Mouse (Mus musculus): Measurements from ENCODE around the gene Efcab7. TPM values are rescaled to one million over a fixed set of nuclear protein-coding genes. Genes with fewer than 3 reads are reported as not detected.

The Efcab7 gene
- 21.4 and 22.7 TPM in 2 replicates for polyA plus RNA-seq (2015; fragmentation: Nextera tagmentation; extraction: Ambion mirVana)

- Histone ChIP-seq H3K9me3 (ENCODE audit: control insufficient read depth, low read length) (no peaks in the 10 kb centered on the region), H3K4me1 (replicated peaks; ENCODE audit: control insufficient read depth, insufficient read depth, low read length) (peaks cover 8% of the 10 kb centered on the region), H3K27me3 (ENCODE audit: control insufficient read depth, insufficient read depth, low read depth, low read length) (no peaks in the 10 kb centered on the region), H3K9ac (ENCODE audit: low read length) (peak within 1 kb of the TSS; percentile 85), H3K27ac (ENCODE audit: low read length) (peak within 1 kb of the TSS; percentile 83), H3K4me2 (ENCODE audit: low read depth, low read length) (peak within 1 kb of the TSS; percentile 81), H3K4me3 (ENCODE audit: low read length) (peak within 1 kb of the TSS; percentile 82), H3K36me3 (ENCODE audit: control insufficient read depth, insufficient read depth, low read length) (no peaks in the 10 kb centered on the region)
- peak; percentile 86 for ATAC-seq (ENCODE audit: low read depth)
- under 1% methylated on average over 48 of the region's 48 CpGs for WGBS
Observed at GRCm38 (mm10) chr4:99829094-99830073, at the start of gene Efcab7. TSS of gene Efcab7 (plus strand) at chr4:99829198.

- ATAC-seq (ENCODE audit: low read depth): no peak
- no peaks in the 10 kb centered on the region for H3K36me3 ChIP-seq (ENCODE audit: control insufficient read depth, insufficient read depth, low read length)
- WGBS: 86% methylated on average over 6 of the region's 6 CpGs
- no peak overlapping the region for H3K27ac ChIP-seq (ENCODE audit: low read length)
- H3K4me3 ChIP-seq (ENCODE audit: low read length): no peak overlapping the region
- H3K9ac ChIP-seq (ENCODE audit: low read length): no peak overlapping the region
- H3K4me2 ChIP-seq (ENCODE audit: low read depth, low read length): no peak overlapping the region
- no peaks in the 10 kb centered on the region for H3K4me1 ChIP-seq (replicated peaks; ENCODE audit: control insufficient read depth, insufficient read depth, low read length)
- no peaks in the 10 kb centered on the region for H3K9me3 ChIP-seq (ENCODE audit: control insufficient read depth, low read length)
- H3K27me3 ChIP-seq (ENCODE audit: control insufficient read depth, insufficient read depth, low read depth, low read length): no peaks in the 10 kb centered on the region
Observed at GRCm38 (mm10) chr4:99792365-99792764, 36.6 kb upstream of the Efcab7 start.

GRCm38 (mm10) chr4:99816697-99817460 is 12.1 kb upstream of the Efcab7 start:
- no peaks in the 10 kb centered on the region for H3K27me3 ChIP-seq (ENCODE audit: control insufficient read depth, insufficient read depth, low read depth, low read length)
- no peaks in the 10 kb centered on the region for H3K36me3 ChIP-seq (ENCODE audit: control insufficient read depth, insufficient read depth, low read length)
- H3K27ac ChIP-seq (ENCODE audit: low read length): no peak overlapping the region
- no peak overlapping the region for H3K9ac ChIP-seq (ENCODE audit: low read length)
- H3K4me3 ChIP-seq (ENCODE audit: low read length): no peak overlapping the region
- ATAC-seq (ENCODE audit: low read depth): no peak
- no peak overlapping the region for H3K4me2 ChIP-seq (ENCODE audit: low read depth, low read length)
- H3K9me3 ChIP-seq (ENCODE audit: control insufficient read depth, low read length): no peaks in the 10 kb centered on the region
- 87% methylated on average over 7 of the region's 7 CpGs for WGBS
- H3K4me1 ChIP-seq (replicated peaks; ENCODE audit: control insufficient read depth, insufficient read depth, low read length): no peaks in the 10 kb centered on the region

GRCm38 (mm10) chr4:99828337-99828736 is 661 bp upstream of the Efcab7 start:
- no peaks in the 10 kb centered on the region for H3K36me3 ChIP-seq (ENCODE audit: control insufficient read depth, insufficient read depth, low read length)
- peak overlapping the region; percentile 81 for H3K4me2 ChIP-seq (ENCODE audit: low read depth, low read length)
- peak overlapping the region; percentile 82 for H3K4me3 ChIP-seq (ENCODE audit: low read length)
- no peak overlapping the region for H3K9ac ChIP-seq (ENCODE audit: low read length)
- no peak for ATAC-seq (ENCODE audit: low read depth)
- no peak overlapping the region for H3K27ac ChIP-seq (ENCODE audit: low read length)
- H3K27me3 ChIP-seq (ENCODE audit: control insufficient read depth, insufficient read depth, low read depth, low read length): no peaks in the 10 kb centered on the region
- H3K9me3 ChIP-seq (ENCODE audit: control insufficient read depth, low read length): no peaks in the 10 kb centered on the region
- peaks cover 8% of the 10 kb centered on the region for H3K4me1 ChIP-seq (replicated peaks; ENCODE audit: control insufficient read depth, insufficient read depth, low read length)
- WGBS: 53% methylated on average over 4 of the region's 4 CpGs

GRCm38 (mm10) chr4:99828739-99829093 is 282 bp upstream of the Efcab7 start:
- H3K9ac ChIP-seq (ENCODE audit: low read length): peak overlapping the region; percentile 85
- H3K4me3 ChIP-seq (ENCODE audit: low read length): peak overlapping the region; percentile 82
- peak overlapping the region; percentile 83 for H3K27ac ChIP-seq (ENCODE audit: low read length)
- no peaks in the 10 kb centered on the region for H3K27me3 ChIP-seq (ENCODE audit: control insufficient read depth, insufficient read depth, low read depth, low read length)
- H3K4me1 ChIP-seq (replicated peaks; ENCODE audit: control insufficient read depth, insufficient read depth, low read length): peaks cover 8% of the 10 kb centered on the region
- H3K4me2 ChIP-seq (ENCODE audit: low read depth, low read length): peak overlapping the region; percentile 81
- under 1% methylated on average over 7 of the region's 7 CpGs for WGBS
- H3K9me3 ChIP-seq (ENCODE audit: control insufficient read depth, low read length): no peaks in the 10 kb centered on the region
- no peaks in the 10 kb centered on the region for H3K36me3 ChIP-seq (ENCODE audit: control insufficient read depth, insufficient read depth, low read length)
- no peak; the same call in 1 of the 2 replicates for ATAC-seq (ENCODE audit: low read depth)

GRCm38 (mm10) chr4:99881882-99882281 is 52.9 kb downstream of the Efcab7 start:
- Histone ChIP-seq H3K4me3 (ENCODE audit: low read length) (no peak overlapping the region), H3K4me1 (replicated peaks; ENCODE audit: control insufficient read depth, insufficient read depth, low read length) (no peaks in the 10 kb centered on the region), H3K27me3 (ENCODE audit: control insufficient read depth, insufficient read depth, low read depth, low read length) (no peaks in the 10 kb centered on the region), H3K9me3 (ENCODE audit: control insufficient read depth, low read length) (no peaks in the 10 kb centered on the region), H3K4me2 (ENCODE audit: low read depth, low read length) (no peak overlapping the region), H3K27ac (ENCODE audit: low read length) (no peak overlapping the region), H3K9ac (ENCODE audit: low read length) (no peak overlapping the region), H3K36me3 (ENCODE audit: control insufficient read depth, insufficient read depth, low read length) (peaks cover 2% of the 10 kb centered on the region; the same call in 1 of the 2 replicates)
- ATAC-seq (ENCODE audit: low read depth): no peak

GRCm38 (mm10) chr4:99882405-99882804 is 53.4 kb downstream of the Efcab7 start:
- Histone ChIP-seq H3K36me3 (ENCODE audit: control insufficient read depth, insufficient read depth, low read length) (peaks cover 2% of the 10 kb centered on the region; the same call in 1 of the 2 replicates), H3K4me1 (replicated peaks; ENCODE audit: control insufficient read depth, insufficient read depth, low read length) (no peaks in the 10 kb centered on the region), H3K4me3 (ENCODE audit: low read length) (no peak overlapping the region), H3K27me3 (ENCODE audit: control insufficient read depth, insufficient read depth, low read depth, low read length) (no peaks in the 10 kb centered on the region), H3K9me3 (ENCODE audit: control insufficient read depth, low read length) (no peaks in the 10 kb centered on the region), H3K9ac (ENCODE audit: low read length) (no peak overlapping the region), H3K27ac (ENCODE audit: low read length) (no peak overlapping the region), H3K4me2 (ENCODE audit: low read depth, low read length) (no peak overlapping the region)
- no peak for ATAC-seq (ENCODE audit: low read depth)

- H3K4me3 ChIP-seq (ENCODE audit: low read length): no peak overlapping the region
- H3K4me2 ChIP-seq (ENCODE audit: low read depth, low read length): no peak overlapping the region
- H3K36me3 ChIP-seq (ENCODE audit: control insufficient read depth, insufficient read depth, low read length): no peaks in the 10 kb centered on the region
- no peak overlapping the region for H3K27ac ChIP-seq (ENCODE audit: low read length)
- no peak overlapping the region for H3K9ac ChIP-seq (ENCODE audit: low read length)
- H3K27me3 ChIP-seq (ENCODE audit: control insufficient read depth, insufficient read depth, low read depth, low read length): no peaks in the 10 kb centered on the region
- 70% methylated on average over 4 of the region's 4 CpGs for WGBS
- no peaks in the 10 kb centered on the region for H3K4me1 ChIP-seq (replicated peaks; ENCODE audit: control insufficient read depth, insufficient read depth, low read length)
- H3K9me3 ChIP-seq (ENCODE audit: control insufficient read depth, low read length): no peaks in the 10 kb centered on the region
- ATAC-seq (ENCODE audit: low read depth): no peak
Observed at GRCm38 (mm10) chr4:99913894-99914451, 85.0 kb downstream of the Efcab7 start.

- Histone ChIP-seq H3K36me3 (ENCODE audit: control insufficient read depth, insufficient read depth, low read length) (no peaks in the 10 kb centered on the region), H3K9me3 (ENCODE audit: control insufficient read depth, low read length) (no peaks in the 10 kb centered on the region), H3K9ac (ENCODE audit: low read length) (no peak overlapping the region), H3K4me3 (ENCODE audit: low read length) (no peak overlapping the region), H3K4me1 (replicated peaks; ENCODE audit: control insufficient read depth, insufficient read depth, low read length) (peaks cover 18% of the 10 kb centered on the region), H3K27ac (ENCODE audit: low read length) (no peak overlapping the region), H3K27me3 (ENCODE audit: control insufficient read depth, insufficient read depth, low read depth, low read length) (no peaks in the 10 kb centered on the region), H3K4me2 (ENCODE audit: low read depth, low read length) (no peak overlapping the region)
- no peak for ATAC-seq (ENCODE audit: low read depth)
- 87% methylated on average over 4 of the region's 4 CpGs for WGBS
Observed at GRCm38 (mm10) chr4:99926380-99926779, 97.4 kb downstream of the Efcab7 start.
